Mouse (Mus musculus) heart, adult 2 months (tissue): ENCODE measurements at regions not wholly inside any gene's neighbourhood (a gene's known extent, or its start where the extent isn't known, plus 50 kb on each side); places are given as distances from the start of the nearest gene placed in this dataset.
A peak's percentile ranks its signal among the peaks of the same experiment; 100 is the strongest.

Experiments
- DNase-seq, 2 experiments: peaks; one replicate each; pipeline ENCODE4 v3.0.0; 2021
- H3K27ac ChIP-seq: fragments of 200-600 bp; 2 replicates; pipeline ENCODE4 v1.8.1; 2022
- H3K27me3 ChIP-seq: fragments of 200-500 bp; 2 replicates; pipeline ENCODE4 v1.6.1; 2012; ENCODE audit warnings: mild to moderate bottlenecking, low read length, inconsistent platforms, mixed read lengths; ENCODE audit not compliant: control insufficient read depth, insufficient read depth
- H3K36me3 ChIP-seq: fragments of 200-500 bp; 2 replicates; pipeline ENCODE4 v1.6.1; 2012; ENCODE audit warnings: low read length, inconsistent platforms; ENCODE audit not compliant: control insufficient read depth, insufficient read depth
- H3K4me1 ChIP-seq: fragments of 200-500 bp; 2 replicates; pipeline ENCODE4 v1.6.1; 2011; ENCODE audit warnings: low read length; ENCODE audit not compliant: control insufficient read depth, insufficient read depth
- H3K4me3 ChIP-seq: fragments of 200-600 bp; 2 replicates; pipeline ENCODE4 v1.8.1; 2022
- H3K79me2 ChIP-seq: fragments of 200-500 bp; replicated peaks from 2 replicates; pipeline ENCODE4 v1.6.1; 2012; ENCODE audit warnings: mild to moderate bottlenecking, inconsistent platforms, low read length, moderate library complexity, mixed read lengths; ENCODE audit not compliant: control insufficient read depth, insufficient read depth
- H3K9ac ChIP-seq: fragments of 200-500 bp; 2 replicates; pipeline ENCODE4 v1.6.1; 2012; ENCODE audit warnings: low read depth, mild to moderate bottlenecking, control low read depth, inconsistent platforms, low read length, mixed read lengths
- CTCF ChIP-seq: fragments of 200-600 bp; IDR thresholded peaks from 2 replicates; pipeline ENCODE4 v1.8.1; 2022; ENCODE audit warnings: antibody characterized with exemption, mild to moderate bottlenecking, moderate library complexity
- EP300 ChIP-seq: fragments of 200-500 bp; IDR thresholded peaks from 2 replicates; pipeline ENCODE4 v1.6.1; 2011; ENCODE audit warnings: low read depth, low read length, control low read depth; ENCODE audit not compliant: insufficient read depth
- POLR2A ChIP-seq: fragments of 200-500 bp; IDR thresholded peaks from 2 replicates; pipeline ENCODE4 v1.6.1; 2011; ENCODE audit warnings: mild to moderate bottlenecking, low read depth, low read length, control low read depth; ENCODE audit not compliant: insufficient read depth
- WGBS: fragments of 180-500 bp; shearing (Covaris S2); methylation state at CpG from one replicate; pipeline ENCODE4 v1.1.7; 2018; 5-methylcytosine and 5-hydroxymethylcytosine counted together
- intact Hi-C: fragments of 180-260 bp; cut with DNase I; formaldehyde crosslinking; loops from one replicate; pipeline ENCODE4 v1.15.1; 2025

DNA sequence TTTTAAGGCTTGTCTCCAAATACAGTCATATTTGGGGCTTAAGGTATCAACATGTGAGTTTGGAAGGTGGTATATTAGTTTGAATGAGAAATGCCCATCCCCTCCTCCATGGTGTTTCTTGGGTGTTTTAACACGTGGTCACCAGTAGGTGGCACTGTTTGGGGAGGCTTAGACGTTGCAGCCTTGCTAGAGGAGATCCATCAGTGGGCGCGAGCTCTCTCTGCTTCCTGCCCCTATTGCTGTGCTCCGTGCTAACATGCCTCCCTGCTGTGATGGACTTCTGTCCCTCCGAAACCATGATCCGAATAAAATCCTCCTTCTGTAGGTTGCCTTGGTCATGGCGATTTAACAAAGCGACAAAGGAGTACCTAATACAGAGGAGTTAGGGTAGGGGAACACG lies 183.3 kb downstream of the Barhl2 start:
- WGBS: 34% methylated on average over 10 of the region's 10 CpGs
- intact Hi-C loops: no loop called here

DNA sequence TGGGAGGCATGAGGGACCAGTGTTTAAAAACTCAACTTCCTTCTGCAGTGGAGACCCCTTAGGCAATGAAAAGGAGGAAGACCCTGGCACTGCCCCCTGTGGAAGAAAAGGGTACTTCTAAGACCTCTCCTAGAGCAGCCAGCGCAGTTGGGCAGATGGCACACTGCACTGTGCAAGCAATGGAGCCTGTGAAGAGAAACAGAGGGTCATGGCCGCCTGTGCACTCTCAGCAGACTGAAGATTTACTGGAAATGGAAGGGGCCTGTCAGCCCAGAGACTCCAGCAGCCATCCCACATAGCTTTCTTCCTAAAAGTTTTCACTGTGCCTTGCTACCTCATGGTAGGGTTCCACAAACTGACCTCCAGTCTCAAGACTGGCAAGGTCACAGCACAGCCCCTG lies 193.4 kb downstream of the Barhl2 start:
- Histone ChIP-seq H3K4me3 (no peak overlapping the region), H3K9ac (no peak overlapping the region), H3K27ac (no peak overlapping the region), H3K36me3 (no peaks in the 10 kb centered on the region), H3K79me2 (no peaks in the 10 kb centered on the region), H3K27me3 (no peaks in the 10 kb centered on the region), H3K4me1 (no peaks in the 10 kb centered on the region)
- intact Hi-C loops: no loop called here
- WGBS: 84% methylated on average over 2 of the region's 2 CpGs
- TF ChIP-seq EP300: no peak
- DNase-seq: no peak

More for the DNA sequence above, 183.3 kb downstream of the Barhl2 start:
- Histone ChIP-seq H3K27ac (no peak overlapping the region), H3K4me1 (no peaks in the 10 kb centered on the region), H3K79me2 (no peaks in the 10 kb centered on the region), H3K4me3 (no peak overlapping the region), H3K36me3 (no peaks in the 10 kb centered on the region), H3K9ac (no peak overlapping the region), H3K27me3 (no peaks in the 10 kb centered on the region)
- no peak for DNase-seq
- TF ChIP-seq EP300: no peak
- peak; percentile 60 for TF ChIP-seq CTCF

DNA sequence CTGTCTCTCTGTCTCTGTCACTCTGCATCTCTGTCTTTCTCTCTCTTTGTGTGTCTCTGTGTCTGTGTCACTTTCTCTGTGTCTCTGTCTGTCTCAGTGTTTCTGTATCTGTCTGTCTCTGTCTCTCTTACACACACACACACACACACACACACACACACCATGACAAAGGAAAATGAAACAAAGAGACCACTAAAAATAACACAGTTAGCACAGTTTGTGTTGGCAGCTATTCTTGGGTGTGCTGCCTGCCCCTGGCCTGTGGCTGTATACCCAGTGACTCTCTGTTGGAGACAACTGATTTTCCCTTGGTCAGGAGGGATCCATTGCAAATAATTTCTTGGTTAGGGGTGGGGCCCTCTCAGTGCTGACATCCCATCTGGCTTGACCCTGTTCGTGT lies 200.8 kb downstream of the Barhl2 start:
- Histone ChIP-seq H3K4me1 (no peaks in the 10 kb centered on the region), H3K36me3 (no peaks in the 10 kb centered on the region), H3K27me3 (no peaks in the 10 kb centered on the region), H3K4me3 (no peak overlapping the region), H3K9ac (no peak overlapping the region), H3K27ac (no peak overlapping the region), H3K79me2 (no peaks in the 10 kb centered on the region)
- intact Hi-C loops: no loop called here
- WGBS: 42% methylated on average over 1 of the region's 1 CpGs
- peak in 1 of 2 experiments; percentile 2 for DNase-seq
- TF ChIP-seq CTCF: no peak

DNA sequence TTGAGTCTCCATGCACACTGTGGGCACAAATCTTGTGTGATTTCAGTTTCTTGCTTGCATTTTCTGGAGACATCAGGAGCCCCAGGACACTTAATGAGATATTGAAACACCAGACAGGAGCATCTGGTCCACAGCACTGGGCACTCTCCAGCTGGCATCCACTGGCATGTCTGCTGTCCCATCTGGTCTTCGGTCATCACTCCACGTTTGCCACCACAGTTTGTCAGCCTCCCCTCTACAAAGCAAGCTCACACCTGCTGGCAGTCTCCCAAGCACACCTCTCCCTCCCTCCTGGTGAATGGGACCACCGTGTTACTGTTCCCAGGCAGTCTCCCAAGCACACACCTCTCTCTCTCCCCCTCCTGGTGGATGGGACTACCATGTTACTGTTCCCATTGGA lies 228.8 kb downstream of the Barhl2 start:
- intact Hi-C loops: no loop called here
- H3K27me3 ChIP-seq: no peaks in the 10 kb centered on the region
- no peaks in the 10 kb centered on the region for H3K36me3 ChIP-seq
- no peaks in the 10 kb centered on the region; the same call in 1 of the 2 replicates for H3K4me1 ChIP-seq
- H3K27ac ChIP-seq: no peak overlapping the region
- DNase-seq: no peak
- H3K9ac ChIP-seq: no peak overlapping the region
- no peaks in the 10 kb centered on the region for H3K79me2 ChIP-seq
- H3K4me3 ChIP-seq: no peak overlapping the region
- 60% methylated on average over 3 of the region's 3 CpGs for WGBS
- TF ChIP-seq POLR2A (no peak), EP300 (no peak), CTCF (no peak)

DNA sequence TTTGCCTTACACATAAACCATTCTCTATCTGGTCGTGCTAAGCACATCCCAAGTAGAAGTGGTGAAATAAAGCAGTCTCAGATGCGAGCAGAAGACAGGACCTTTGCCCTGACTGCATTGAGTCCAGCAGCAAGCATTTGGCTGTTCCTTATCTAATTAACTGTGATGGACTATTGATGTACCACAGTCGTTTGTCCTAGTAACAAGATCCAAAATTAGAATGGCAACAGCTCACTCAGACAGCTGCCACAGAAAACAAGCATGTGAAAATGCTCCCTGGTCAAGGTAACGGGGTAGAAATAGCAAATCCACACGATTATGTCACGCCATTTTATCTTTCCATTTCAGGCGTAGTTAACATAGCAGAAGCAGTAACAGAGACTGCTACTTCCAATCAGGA lies 233.8 kb downstream of the Barhl2 start:
- WGBS: 40% methylated on average over 7 of the region's 7 CpGs
- intact Hi-C loops: no loop called here
- Histone ChIP-seq H3K9ac (no peak overlapping the region), H3K79me2 (no peaks in the 10 kb centered on the region), H3K27me3 (no peaks in the 10 kb centered on the region), H3K27ac (no peak overlapping the region), H3K36me3 (no peaks in the 10 kb centered on the region), H3K4me1 (no peaks in the 10 kb centered on the region; the same call in 1 of the 2 replicates), H3K4me3 (no peak overlapping the region)
- TF ChIP-seq POLR2A (no peak), CTCF (no peak), EP300 (no peak)
- DNase-seq: peak in 1 of 2 experiments; percentile 8

DNA sequence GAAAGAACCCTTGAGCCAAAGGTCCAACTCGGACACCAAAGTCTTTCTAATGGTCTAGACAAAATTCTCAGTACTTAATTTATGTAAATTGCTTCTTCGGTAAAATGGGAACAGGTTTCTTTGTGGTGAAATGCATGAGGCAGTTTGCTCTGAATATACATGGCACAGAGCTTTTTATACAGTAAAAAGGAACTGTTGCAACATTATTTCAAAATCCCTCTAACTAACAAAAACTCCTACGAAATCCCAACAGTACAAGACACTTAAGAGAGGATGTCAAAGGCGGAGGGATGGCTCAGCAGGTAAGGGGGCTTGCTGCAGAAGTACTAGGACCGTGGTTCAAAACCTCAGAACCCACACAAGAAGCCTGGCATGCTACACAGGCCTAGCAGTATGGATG lies 248.4 kb downstream of the Barhl2 start:
- TF ChIP-seq CTCF (no peak), EP300 (no peak), POLR2A (no peak)
- Histone ChIP-seq H3K79me2 (no peaks in the 10 kb centered on the region), H3K27ac (no peak overlapping the region), H3K9ac (no peak overlapping the region), H3K36me3 (no peaks in the 10 kb centered on the region), H3K4me3 (no peak overlapping the region), H3K4me1 (no peaks in the 10 kb centered on the region), H3K27me3 (no peaks in the 10 kb centered on the region)
- intact Hi-C loops: no loop called here
- 79% methylated on average over 5 of the region's 5 CpGs for WGBS
- no peak for DNase-seq

DNA sequence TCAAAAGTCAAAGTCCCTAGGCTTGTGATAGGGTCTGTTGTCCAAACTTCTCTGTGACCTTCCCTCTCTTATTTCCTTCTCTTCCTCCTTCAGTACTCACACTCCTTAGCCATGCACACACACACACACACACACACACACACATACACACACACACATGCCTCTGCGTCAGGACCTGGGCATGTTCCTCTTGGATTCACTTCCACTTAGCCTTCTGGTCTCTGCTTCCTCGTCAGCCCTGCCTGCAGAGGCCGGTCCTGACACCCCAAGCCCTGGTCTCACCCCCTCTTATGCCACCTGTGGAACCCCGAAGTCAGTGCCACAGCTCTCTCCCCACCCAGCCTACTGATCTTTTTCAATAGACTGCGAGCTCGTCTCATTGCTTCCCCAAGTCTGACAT lies 250.3 kb downstream of the Barhl2 start:
- Histone ChIP-seq H3K4me3 (no peak overlapping the region), H3K27me3 (no peaks in the 10 kb centered on the region), H3K36me3 (no peaks in the 10 kb centered on the region), H3K9ac (no peak overlapping the region), H3K4me1 (no peaks in the 10 kb centered on the region), H3K79me2 (no peaks in the 10 kb centered on the region), H3K27ac (no peak overlapping the region)
- no peak for DNase-seq
- no peak for TF ChIP-seq POLR2A
- TF ChIP-seq CTCF: no peak
- TF ChIP-seq EP300: no peak
- intact Hi-C loops: no loop called here
- 77% methylated on average over 6 of the region's 6 CpGs for WGBS
